Mouse (Mus musculus): ENCODE measurements around the gene Sec24b.

DNA sequence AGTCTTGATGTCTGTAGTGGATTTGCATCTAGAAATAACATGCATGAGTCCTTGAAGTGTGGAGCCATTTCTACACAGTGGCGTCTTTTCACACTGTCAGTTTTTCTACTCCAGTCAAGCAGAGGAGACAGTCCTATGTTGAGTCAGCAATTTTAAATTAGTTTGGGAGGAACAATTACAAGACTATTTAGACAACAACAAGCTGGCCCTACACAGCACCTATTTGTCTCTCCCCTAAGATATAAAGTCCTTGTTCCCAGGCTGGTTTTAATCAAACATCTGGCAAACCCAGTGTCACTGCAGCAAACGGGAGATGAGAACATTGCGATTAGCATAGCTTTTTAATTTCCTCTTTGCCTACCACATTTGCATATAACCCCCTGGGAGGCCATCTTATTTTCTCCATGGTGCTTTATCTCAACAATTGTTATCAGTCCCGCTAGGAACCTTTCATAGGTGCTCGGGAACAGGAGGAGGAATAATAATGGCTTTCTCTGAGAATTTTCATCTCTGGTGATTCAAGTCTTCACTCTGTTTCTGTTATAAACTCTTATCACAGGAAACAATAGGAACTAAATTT, 32.9 kb upstream of the Sec24b start:
- TF ChIP-seq E2F4 (IDR thresholded peaks at IDR 0.05; ENCODE audit: insufficient read depth) (no peak), POLR2A (IDR thresholded peaks at IDR 0.05; ENCODE audit: insufficient read length, low read depth) (no peak), USF1 (IDR thresholded peaks at IDR 0.05; ENCODE audit: low read depth) (no peak)
